Mouse (Mus musculus) left cerebral cortex, adult 18-20 months (tissue): ENCODE data around the gene Ube2q2. TPM values are rescaled to one million over a fixed set of nuclear protein-coding genes. Genes with fewer than 3 reads are reported as not detected.
A peak's percentile ranks its signal among the peaks of the same experiment; 100 is the strongest.
"Not testable (repeated sequence)": the region's sequence is repeated elsewhere in the genome, so short reads cannot be mapped to it uniquely, and the experiment has no call there.

Experiments
- DNase-seq, 2 experiments: peaks; one replicate each; pipeline ENCODE4 v3.0.0; 2021 to 2022; ENCODE audit warnings: low spot score in 2 of 2, mixed read lengths in 1 of 2
- total RNA-seq, 2 experiments: library from RNA; stranded (reverse); gene quantifications; 2 replicates each; pipeline ENCODE4 v1.2.3; 2021

The Ube2q2 gene
- total RNA-seq, 2 experiments from 2014 or later, result 70.0 to 75.6 TPM

- peak in 1 of 2 experiments; percentile 8 for DNase-seq
Measured at GRCm38 (mm10) chr9:55170655-55171412, 22.2 kb downstream of the Ube2q2 start.

GRCm38 (mm10) chr9:55172195-55172685, 23.6 kb downstream of the Ube2q2 start:
- DNase-seq, result no peak

GRCm38 (mm10) chr9:55174235-55174634, 25.6 kb downstream of the Ube2q2 start:
- no peak for DNase-seq

GRCm38 (mm10) chr9:55195876-55196275, 47.2 kb downstream of the Ube2q2 start:
- no peak for DNase-seq

- no peak for DNase-seq
Measured at GRCm38 (mm10) chr9:55198260-55198659, 49.6 kb downstream of the Ube2q2 start.

- peak; percentile 21 to 29 for DNase-seq
Measured at GRCm38 (mm10) chr9:55199348-55199747, 50.7 kb downstream of the Ube2q2 start.

- no peak for DNase-seq
Measured at GRCm38 (mm10) chr9:55208458-55208789, 59.8 kb downstream of the Ube2q2 start.

GRCm38 (mm10) chr9:55208790-55209481, 60.3 kb downstream of the Ube2q2 start, which contains the start of gene Fbxo22:
TSS of gene Fbxo22 (plus strand) at chr9:55208925.
- DNase-seq, result peak; percentile 82 to 88

- DNase-seq, result no peak
Measured at GRCm38 (mm10) chr9:55211611-55212010, 63.0 kb downstream of the Ube2q2 start.

GRCm38 (mm10) chr9:55213396-55213795, 64.7 kb downstream of the Ube2q2 start:
- no peak for DNase-seq

- no peak for DNase-seq
Measured at GRCm38 (mm10) chr9:55215056-55215455, 66.4 kb downstream of the Ube2q2 start.

- no peak for DNase-seq
Measured at GRCm38 (mm10) chr9:55215648-55216047, 67.0 kb downstream of the Ube2q2 start.

GRCm38 (mm10) chr9:55216078-55216477, 67.4 kb downstream of the Ube2q2 start:
- no peak for DNase-seq

GRCm38 (mm10) chr9:55217381-55217780, 68.7 kb downstream of the Ube2q2 start:
- no peak for DNase-seq

GRCm38 (mm10) chr9:55225165-55225737, 76.6 kb downstream of the Ube2q2 start:
- DNase-seq, result no peak

- peak; percentile 25 to 43 for DNase-seq
Measured at GRCm38 (mm10) chr9:55226251-55226650, 77.6 kb downstream of the Ube2q2 start.

- DNase-seq, result no peak
Measured at GRCm38 (mm10) chr9:55228149-55228548, 79.5 kb downstream of the Ube2q2 start.

- no peak for DNase-seq
Measured at GRCm38 (mm10) chr9:55229010-55229409, 80.4 kb downstream of the Ube2q2 start.

- DNase-seq, result no peak
Measured at GRCm38 (mm10) chr9:55231544-55231943, 82.9 kb downstream of the Ube2q2 start.

GRCm38 (mm10) chr9:55232110-55232509, 83.5 kb downstream of the Ube2q2 start:
- no peak for DNase-seq

- no peak for DNase-seq
Measured at GRCm38 (mm10) chr9:55232586-55232985, 83.9 kb downstream of the Ube2q2 start.

GRCm38 (mm10) chr9:55233076-55233475, 84.4 kb downstream of the Ube2q2 start:
- not testable (repeated sequence) for DNase-seq
